Comparison of ENCODE assay signal across 4 mouse cellular contexts in genomic region chr1:37605694-37606093, GRCm38 (mm10).
DNase-seq lines count a peak whose midpoint lies in the region; ATAC-seq lines count a peak whose summit lies in the region.

No protein-coding gene starts in this region.

- peak; percentile 89 for ATAC-seq in granulocyte monocyte progenitor cell, adult 5-6 weeks (replicated peaks; ENCODE audit: poor library complexity, severe bottlenecking)
- ATAC-seq in megakaryocyte, adult 5-6 weeks (ENCODE audit: poor library complexity, severe bottlenecking): peak; percentile 76
- ATAC-seq in megakaryocyte progenitor cell, adult 5-6 weeks (replicated peaks; ENCODE audit: poor library complexity): 0 out of 2 replicates have a peak, but pooled peaks have one; percentile 55

- DNase-seq in heart, adult 11 months: peak; percentile 85

Comparison
In these comparisons a context has a peak if more than half of its experiments do, and no peak if none do; other contexts are left out.
1. Peak in every context shown above with its lines: DNase-seq and ATAC-seq.